Mouse (Mus musculus) kidney, embryonic 14.5 days (tissue): Measurements from ENCODE around the gene Micu1. TPM values are rescaled to one million over a fixed set of nuclear protein-coding genes. Genes with fewer than 3 reads are reported as not detected.

Experiments
- ATAC-seq: fragments of 200-750 bp; cut with Nextera tagmentation; 2 replicates; pipeline ENCODE4 v1.8.0; 2017; ENCODE audit warnings: moderate number of reproducible peaks, mild to moderate bottlenecking, moderate TSS enrichment, moderate library complexity; ENCODE audit not compliant: low FRiP score, low TSS enrichment
- H3K27ac ChIP-seq: fragments of 300-500 bp; sonication (generic); 2 replicates; pipeline ENCODE4 v1.5.1; 2014; ENCODE audit warnings: low read depth, mild to moderate bottlenecking, low read length, moderate library complexity, mixed read lengths
- H3K27me3 ChIP-seq: fragments of 300-500 bp; sonication (generic); 2 replicates; pipeline ENCODE4 v1.6.1; 2014; ENCODE audit warnings: mild to moderate bottlenecking, low read length; ENCODE audit not compliant: control insufficient read depth, insufficient read depth
- H3K36me3 ChIP-seq: fragments of 300-500 bp; sonication (generic); 2 replicates; pipeline ENCODE4 v1.6.1; 2014; ENCODE audit warnings: low read length, mixed read lengths; ENCODE audit not compliant: control insufficient read depth, insufficient read depth
- H3K4me1 ChIP-seq: fragments of 300-500 bp; sonication (generic); 2 replicates; pipeline ENCODE4 v1.6.1; 2014; ENCODE audit warnings: low read length, mixed read lengths; ENCODE audit not compliant: control insufficient read depth, insufficient read depth
- H3K4me2 ChIP-seq: fragments of 300-500 bp; sonication (generic); replicated peaks from 2 replicates; pipeline ENCODE4 v1.6.1; 2014; ENCODE audit warnings: low read depth, mild to moderate bottlenecking, low read length
- H3K4me3 ChIP-seq: fragments of 300-500 bp; sonication (generic); 2 replicates; pipeline ENCODE4 v1.5.1; 2014; ENCODE audit warnings: mild to moderate bottlenecking, low read length
- H3K9ac ChIP-seq: fragments of 300-500 bp; sonication (generic); 2 replicates; pipeline ENCODE4 v1.6.1; 2014; ENCODE audit warnings: low read depth, mild to moderate bottlenecking, low read length, moderate library complexity
- H3K9me3 ChIP-seq: fragments of 300-500 bp; sonication (generic); 2 replicates; pipeline ENCODE4 v1.6.1; 2016; ENCODE audit warnings: low read length; ENCODE audit not compliant: control insufficient read depth
- WGBS: fragments of 180-500 bp; shearing (Covaris S2); extraction: QIAGEN DNeasy Blood & Tissue Kit; methylation state at CpG from one replicate; pipeline ENCODE4 v1.1.7; 2014; 5-methylcytosine and 5-hydroxymethylcytosine counted together
- polyA plus RNA-seq: library from polyadenylated mRNA; unstranded; fragments of >200 nt; fragmentation: Nextera tagmentation; extraction: Ambion mirVana; gene quantifications from 2 replicates; pipeline ENCODE4 v1.2.1, GENCODE M21; 2014

The Micu1 gene
- polyA plus RNA-seq, 1 experiment from 2014 or later, result 83.3 TPM

DNA sequence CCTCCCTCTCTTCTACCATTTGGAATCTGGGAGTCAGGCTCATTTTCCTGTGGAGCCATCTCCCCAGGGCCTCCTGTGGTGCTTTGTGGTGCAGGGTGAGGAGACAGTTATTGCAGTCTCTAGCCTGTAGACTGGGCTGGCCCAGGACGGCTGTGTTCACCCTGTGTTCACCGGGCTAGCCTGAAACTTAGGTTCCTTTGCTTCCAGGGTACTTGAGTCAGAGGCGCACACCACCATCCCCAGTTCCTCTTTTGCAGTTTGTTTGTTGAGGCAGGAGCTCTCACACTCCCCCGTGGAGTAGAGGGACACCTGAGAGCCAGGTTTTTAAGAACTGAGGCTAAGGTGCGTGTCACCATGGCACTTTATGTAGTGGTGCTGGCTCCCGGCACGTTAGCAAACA, 187.1 kb downstream of the Micu1 start:
- peaks cover 45% of the 10 kb centered on the region for H3K36me3 ChIP-seq
- WGBS, result 85% methylated on average over 7 of the region's 7 CpGs
- no peak for ATAC-seq

DNA sequence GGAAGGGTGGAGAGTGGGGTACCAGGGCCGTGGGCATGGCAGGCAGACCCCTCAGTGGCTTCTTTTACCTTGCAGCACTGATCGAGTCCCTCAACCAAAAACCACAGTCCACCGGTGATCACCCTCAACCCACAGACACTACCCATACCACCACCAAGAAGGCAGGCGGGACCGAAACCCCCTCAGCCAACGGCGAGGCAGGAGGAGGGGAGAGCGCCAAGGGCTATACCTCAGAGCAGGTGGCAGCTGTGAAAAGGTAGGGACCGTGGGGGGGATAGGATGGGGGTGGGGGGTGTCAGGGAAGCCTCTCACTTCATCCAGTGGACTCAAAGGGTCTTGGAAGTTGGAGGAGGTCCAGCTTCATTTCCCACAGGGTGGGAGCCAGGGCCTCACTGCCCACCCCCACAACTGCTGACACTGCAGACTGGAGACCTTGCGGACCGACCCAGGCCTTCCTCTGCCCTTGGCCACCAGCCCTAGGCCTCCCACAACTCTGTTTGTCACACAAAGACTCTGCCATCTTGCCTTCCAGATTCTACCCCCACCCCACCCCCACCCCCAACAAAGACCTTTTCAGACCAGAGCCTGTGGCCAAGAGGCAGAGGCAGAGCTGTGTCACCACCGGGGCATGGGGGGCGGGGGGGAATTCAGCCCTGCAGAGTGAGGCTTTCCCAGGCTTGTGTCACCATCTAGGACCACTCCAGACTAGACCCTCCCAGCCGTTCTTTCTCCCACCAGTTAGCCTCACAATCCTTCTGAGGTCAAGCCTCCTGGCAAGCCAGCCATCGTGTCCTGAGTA, 187.9 kb downstream of the Micu1 start:
- no peak for ATAC-seq
- Histone ChIP-seq H3K36me3 (peaks cover 52% of the 10 kb centered on the region), H3K4me3 (no peak overlapping the region), H3K9me3 (no peaks in the 10 kb centered on the region), H3K4me1 (no peaks in the 10 kb centered on the region), H3K27ac (no peak overlapping the region), H3K27me3 (no peaks in the 10 kb centered on the region), H3K4me2 (no peak overlapping the region), H3K9ac (no peak overlapping the region)
- 88% methylated on average over 14 of the region's 15 CpGs for WGBS

More for the DNA sequence above, 187.1 kb downstream of the Micu1 start:
- no peaks in the 10 kb centered on the region for H3K4me1 ChIP-seq
- H3K9ac ChIP-seq, result no peak overlapping the region
- H3K9me3 ChIP-seq, result no peaks in the 10 kb centered on the region
- no peak overlapping the region for H3K4me2 ChIP-seq
- no peak overlapping the region for H3K4me3 ChIP-seq
- H3K27ac ChIP-seq, result no peak overlapping the region
- H3K27me3 ChIP-seq, result no peaks in the 10 kb centered on the region

DNA sequence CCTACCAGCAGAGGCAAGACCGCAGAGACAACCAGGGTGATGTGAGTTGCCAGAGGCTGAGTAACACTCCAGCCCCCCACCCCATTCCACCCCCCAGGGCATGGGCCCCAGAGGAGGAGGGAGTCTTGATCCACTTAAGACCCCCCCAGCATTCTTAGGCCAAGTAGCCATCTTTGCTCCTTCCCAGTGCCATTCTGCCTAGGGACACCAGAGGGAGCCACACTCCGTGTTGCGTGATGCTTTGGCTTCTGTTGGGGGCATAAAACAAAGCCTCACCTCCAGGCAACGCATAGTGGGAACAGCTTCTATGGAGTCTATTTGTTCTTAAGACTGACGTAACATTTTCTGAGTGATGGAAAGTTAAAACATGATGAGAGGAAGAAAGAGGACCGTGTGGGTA, 190.7 kb downstream of the Micu1 start:
- Histone ChIP-seq H3K27me3 (no peaks in the 10 kb centered on the region), H3K4me2 (no peak overlapping the region), H3K4me3 (no peak overlapping the region), H3K9me3 (no peaks in the 10 kb centered on the region), H3K27ac (no peak overlapping the region), H3K9ac (no peak overlapping the region), H3K4me1 (peaks cover 2% of the 10 kb centered on the region; the same call in 1 of the 2 replicates), H3K36me3 (peaks cover 71% of the 10 kb centered on the region)
- ATAC-seq, result no peak
- 43% methylated on average over 6 of the region's 6 CpGs for WGBS

DNA sequence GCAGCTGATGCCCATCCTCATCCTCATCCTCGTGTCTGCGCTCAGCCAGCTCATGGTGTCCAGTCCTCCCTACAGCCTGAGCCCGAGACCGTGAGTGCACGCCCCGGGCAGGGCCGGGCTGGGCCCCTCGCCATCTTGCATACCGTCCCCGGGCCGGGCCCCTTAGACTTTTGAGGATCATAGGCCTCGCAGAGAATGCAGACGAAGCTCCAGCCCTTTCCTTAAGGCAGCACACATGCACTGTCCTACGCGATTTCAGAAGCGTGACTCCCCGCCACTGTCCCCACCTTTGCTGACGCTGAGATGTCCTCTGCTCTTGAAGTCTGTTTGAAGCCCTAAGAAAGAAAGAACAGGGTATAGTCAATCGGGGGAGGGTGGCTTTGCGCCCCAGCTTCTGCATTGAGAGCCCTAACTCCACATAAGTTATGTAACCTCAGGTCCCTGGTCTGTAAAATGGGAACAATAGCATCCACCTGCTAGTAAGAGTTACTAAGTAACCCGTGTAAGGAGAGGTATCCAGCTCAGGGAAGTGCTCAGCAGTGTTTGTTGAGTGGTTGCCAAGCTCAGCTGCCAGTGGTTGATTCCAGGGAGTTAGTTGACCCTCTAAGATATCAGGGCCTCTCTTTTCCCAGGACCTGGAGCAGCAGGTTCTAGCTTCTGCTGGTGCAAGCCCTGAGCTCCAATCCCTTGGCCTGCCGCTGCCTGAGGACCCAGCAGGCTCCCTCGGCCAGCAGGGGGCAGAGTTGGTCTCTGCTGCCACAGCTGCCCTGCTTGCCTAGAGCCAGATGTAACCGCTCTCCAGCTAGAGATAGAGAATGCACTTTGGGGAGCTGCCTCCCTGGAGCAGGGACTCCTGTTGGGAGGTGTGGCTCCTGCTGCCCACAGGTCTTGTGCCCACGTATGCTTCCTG, 192.2 kb downstream of the Micu1 start:
- Histone ChIP-seq H3K4me2 (no peak overlapping the region), H3K9me3 (no peaks in the 10 kb centered on the region), H3K4me3 (no peak overlapping the region), H3K36me3 (peaks cover 76% of the 10 kb centered on the region), H3K9ac (no peak overlapping the region), H3K4me1 (peaks cover 17% of the 10 kb centered on the region), H3K27me3 (no peaks in the 10 kb centered on the region), H3K27ac (no peak overlapping the region)
- ATAC-seq, result no peak
- 83% methylated on average over 25 of the region's 25 CpGs for WGBS

DNA sequence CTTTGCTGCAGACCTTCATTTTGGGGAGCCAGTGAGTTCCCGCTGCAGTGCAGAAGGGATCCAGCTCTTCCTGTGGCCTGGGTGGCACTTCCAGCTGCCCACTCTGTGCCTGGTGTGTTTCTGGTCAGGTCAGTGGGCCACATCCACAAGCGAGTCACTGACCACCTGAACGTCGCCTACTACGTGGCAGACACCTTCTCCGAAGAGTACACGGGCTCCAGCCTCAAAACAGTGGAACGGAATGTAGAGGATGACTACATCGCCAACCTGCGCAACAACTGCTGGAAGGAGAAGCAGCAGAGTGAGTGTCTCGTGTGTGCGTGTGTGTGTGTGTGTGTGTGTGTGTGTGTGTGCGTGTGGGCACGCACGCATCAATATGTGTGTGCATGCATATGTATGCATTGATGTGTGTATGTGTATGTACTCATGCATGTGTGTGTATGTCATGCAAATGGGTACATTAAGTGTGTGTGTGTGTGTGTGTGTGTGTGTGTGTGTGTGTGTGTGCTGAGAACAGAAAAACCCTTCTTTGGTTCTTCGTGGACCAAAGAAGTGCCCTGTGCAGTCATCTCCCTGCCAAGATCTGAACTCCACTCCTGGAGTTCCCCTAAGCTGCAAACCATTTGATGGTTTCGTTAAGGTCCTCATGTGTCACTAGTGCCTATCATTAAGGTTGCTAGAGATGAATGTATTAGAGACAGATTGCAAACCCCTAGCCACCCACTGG, 193.3 kb downstream of the Micu1 start:
- no peaks in the 10 kb centered on the region for H3K27me3 ChIP-seq

DNA sequence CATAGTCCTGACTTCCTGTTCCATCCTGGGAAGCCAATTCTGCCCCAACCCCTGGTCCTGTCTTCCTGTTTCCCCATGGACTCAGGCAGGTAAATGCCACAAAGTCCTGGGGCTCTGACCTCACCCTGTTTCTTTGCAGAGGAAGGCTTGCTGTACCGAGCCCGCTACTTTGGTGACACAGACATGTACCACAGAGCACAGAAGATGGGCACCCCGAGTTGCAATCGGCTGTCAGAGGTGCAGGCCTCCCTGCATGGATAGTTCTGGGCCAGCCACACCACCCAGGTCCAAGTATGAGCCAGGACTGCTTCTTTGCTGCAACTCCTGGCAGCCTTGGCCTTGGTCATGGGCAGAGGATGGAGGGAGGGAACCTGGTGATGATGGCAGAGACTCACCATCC, 193.9 kb downstream of the Micu1 start:
- Histone ChIP-seq H3K9ac (no peak overlapping the region), H3K36me3 (peaks cover 62% of the 10 kb centered on the region), H3K27me3 (no peaks in the 10 kb centered on the region), H3K4me1 (peaks cover 25% of the 10 kb centered on the region), H3K4me3 (no peak overlapping the region), H3K9me3 (no peaks in the 10 kb centered on the region), H3K27ac (no peak overlapping the region), H3K4me2 (no peak overlapping the region)
- WGBS, result 98% methylated on average over 4 of the region's 4 CpGs
- no peak for ATAC-seq

More for the DNA sequence above, 193.3 kb downstream of the Micu1 start:
- Histone ChIP-seq H3K9ac (no peak overlapping the region), H3K4me1 (peaks cover 24% of the 10 kb centered on the region), H3K27ac (no peak overlapping the region), H3K36me3 (peaks cover 68% of the 10 kb centered on the region), H3K4me2 (no peak overlapping the region), H3K9me3 (no peaks in the 10 kb centered on the region), H3K4me3 (no peak overlapping the region)
- no peak for ATAC-seq
- 93% methylated on average over 17 of the region's 17 CpGs for WGBS

DNA sequence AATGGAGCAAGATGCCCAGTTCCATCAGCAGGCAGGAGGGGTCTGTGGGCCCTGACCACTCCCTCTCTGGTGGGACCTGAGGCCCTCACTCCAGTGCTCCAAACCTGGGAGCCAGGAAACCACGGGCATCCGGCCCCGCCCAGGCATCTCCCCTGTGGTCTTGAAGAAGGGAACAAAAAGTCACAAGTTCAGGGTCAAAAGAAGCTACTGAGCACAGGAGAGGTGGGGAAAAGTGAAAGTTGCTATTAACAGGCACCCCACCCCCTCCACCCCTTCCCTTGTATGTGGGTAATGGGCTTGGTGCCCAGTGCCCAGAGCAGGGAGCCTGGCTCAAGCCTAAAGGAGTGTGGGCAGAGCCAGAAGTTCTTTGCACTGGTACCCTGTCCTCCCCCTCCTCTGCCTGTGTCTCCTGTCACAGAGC, 194.6 kb downstream of the Micu1 start:
- Histone ChIP-seq H3K4me2 (no peak overlapping the region), H3K9me3 (no peaks in the 10 kb centered on the region), H3K4me1 (peaks cover 28% of the 10 kb centered on the region), H3K4me3 (no peak overlapping the region), H3K9ac (no peak overlapping the region), H3K27ac (peak overlapping the region; percentile 12; the same call in 1 of the 2 replicates), H3K36me3 (peaks cover 55% of the 10 kb centered on the region), H3K27me3 (no peaks in the 10 kb centered on the region)
- 73% methylated on average over 3 of the region's 3 CpGs for WGBS
- no peak for ATAC-seq

DNA sequence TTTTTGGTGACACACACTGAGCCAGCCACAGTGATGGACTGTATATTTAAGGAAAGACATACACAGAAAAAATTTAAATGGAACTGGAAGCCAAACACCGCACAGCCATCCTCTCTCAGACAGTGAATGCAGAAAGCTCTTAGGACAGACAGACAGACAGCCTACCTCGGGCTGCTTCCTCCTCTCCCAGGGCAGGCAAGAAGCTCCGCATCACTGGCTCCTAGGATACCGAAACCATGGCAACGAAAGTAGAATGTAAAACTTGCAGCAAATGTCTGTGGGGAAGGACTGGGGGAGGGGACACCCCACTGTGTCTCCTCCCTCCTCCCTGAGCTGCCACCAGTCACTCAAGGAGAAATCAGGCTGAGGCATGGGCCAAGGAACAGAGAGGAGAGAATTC, 195.2 kb downstream of the Micu1 start:
- H3K36me3 ChIP-seq, result peaks cover 49% of the 10 kb centered on the region
- H3K27ac ChIP-seq, result peak overlapping the region; percentile 12; the same call in 1 of the 2 replicates
- no peaks in the 10 kb centered on the region for H3K27me3 ChIP-seq
- no peak overlapping the region for H3K9ac ChIP-seq
- no peak for ATAC-seq
- H3K4me3 ChIP-seq, result no peak overlapping the region
- no peak overlapping the region for H3K4me2 ChIP-seq
- H3K9me3 ChIP-seq, result no peaks in the 10 kb centered on the region
- WGBS, result 35% methylated on average over 5 of the region's 5 CpGs
- H3K4me1 ChIP-seq, result peaks cover 31% of the 10 kb centered on the region
